Mouse (Mus musculus): Measurements from ENCODE around the gene Klhl40. TPM values are rescaled to one million over a fixed set of nuclear protein-coding genes. Genes with fewer than 3 reads are reported as not detected.

Gene Klhl40
- polyA plus RNA-seq, 1 experiment from 2014 or later, result 0.34 TPM

DNA sequence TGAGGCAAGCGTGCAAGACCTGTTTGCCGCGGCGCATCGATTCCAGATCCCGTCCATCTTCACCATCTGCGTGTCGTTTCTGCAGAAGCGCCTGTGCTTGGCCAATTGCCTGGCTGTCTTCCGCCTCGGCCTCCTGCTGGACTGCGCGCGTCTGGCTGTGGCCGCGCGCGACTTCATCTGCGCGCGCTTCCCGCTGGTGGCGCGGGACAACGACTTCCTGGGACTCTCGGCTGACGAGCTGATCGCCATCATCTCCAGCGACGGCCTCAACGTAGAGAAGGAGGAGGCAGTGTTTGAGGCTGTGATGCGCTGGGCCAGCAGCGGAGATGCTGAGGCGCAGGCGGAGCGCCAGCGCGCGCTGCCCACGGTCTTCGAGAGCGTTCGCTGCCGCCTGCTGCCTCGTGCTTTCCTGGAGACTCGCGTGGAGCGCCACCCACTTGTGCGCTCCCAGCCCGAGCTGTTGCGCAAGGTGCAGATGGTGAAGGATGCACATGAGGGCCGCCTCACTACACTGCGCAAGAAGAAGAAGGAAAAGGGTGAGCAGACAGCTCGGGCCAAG is 738 bp downstream of the Klhl40 start:
- DNase-seq (ENCODE audit: low spot score), result no peak

DNA sequence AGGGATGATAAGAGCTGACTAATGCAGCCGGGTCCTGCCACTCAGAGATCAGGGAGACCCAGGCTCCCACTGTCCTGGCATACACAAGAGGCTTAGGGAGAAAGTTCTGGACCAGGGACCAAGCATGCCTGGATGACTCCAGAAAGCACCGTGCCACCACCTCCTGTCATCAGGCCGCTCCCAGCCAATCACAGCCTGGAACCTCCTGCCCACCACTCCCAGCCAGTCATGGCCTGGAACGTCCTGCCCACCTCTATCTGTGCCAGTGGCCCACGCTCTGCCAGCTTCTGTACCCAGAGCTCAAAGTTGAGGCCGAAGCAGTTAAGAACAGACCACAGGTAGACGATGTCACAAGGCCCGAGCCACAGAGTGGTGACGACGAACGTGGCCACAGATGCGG is 7.4 kb downstream of the Klhl40 start:
- DNase-seq (ENCODE audit: low spot score), result no peak

DNA sequence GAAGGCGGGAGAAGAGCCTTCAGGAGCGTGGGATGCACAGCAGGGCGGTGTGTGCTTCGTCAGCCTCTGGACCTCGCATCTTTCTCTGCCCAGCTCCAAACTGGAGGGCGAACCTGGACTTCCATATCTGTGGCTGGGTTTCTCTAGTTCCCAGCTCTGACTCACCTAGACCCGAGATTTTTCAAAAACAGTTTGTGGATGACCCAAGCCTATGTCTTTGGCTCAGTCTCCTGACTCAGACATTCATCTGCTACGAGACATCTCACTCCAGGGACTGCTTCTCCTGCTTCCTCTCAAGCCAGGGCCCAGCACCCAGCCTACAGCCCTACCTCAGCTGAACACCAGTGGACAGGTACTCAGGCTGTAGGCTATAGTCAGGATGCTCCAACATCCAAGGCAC is 7.9 kb downstream of the Klhl40 start:
- DNase-seq (ENCODE audit: low spot score), result no peak

DNA sequence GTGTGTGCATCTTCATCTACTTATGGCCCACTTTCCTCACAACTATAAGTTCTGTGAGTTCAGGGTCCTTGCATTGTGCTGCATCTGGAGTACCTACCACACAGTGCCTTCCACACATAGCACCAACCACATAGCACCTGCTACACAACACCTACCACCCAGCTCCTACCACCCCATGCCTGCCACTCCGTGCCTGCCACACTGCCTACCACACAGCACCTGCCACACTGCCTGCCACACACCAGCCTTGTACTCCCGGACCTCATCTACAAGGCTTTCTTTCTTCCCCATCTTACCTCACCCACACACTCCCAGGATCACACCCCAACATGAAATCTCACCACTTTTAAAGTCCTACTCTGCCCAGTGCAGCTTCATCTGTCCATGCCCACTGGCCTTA is 9.0 kb downstream of the Klhl40 start:
- no peak for DNase-seq (ENCODE audit: low spot score)

DNA sequence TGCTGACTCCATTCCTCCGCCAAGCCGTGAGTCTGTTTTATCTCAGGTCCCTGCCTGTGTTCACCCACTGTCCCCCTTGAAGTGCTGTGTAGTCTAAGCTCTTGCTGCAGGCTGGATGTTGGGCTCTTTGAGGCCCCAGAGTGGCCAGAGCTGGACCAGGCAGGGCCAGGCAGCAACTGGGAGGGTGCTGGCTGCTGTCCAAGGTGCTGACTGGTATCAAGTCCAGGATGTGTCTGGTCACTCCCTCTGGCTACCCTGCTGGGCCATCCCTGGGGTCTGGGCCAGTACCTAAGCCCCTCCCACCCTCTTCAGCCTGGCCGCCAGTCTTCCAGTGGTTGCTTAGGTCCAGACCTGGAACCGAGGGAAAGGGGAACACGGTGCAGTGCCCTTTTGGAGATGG is 13.8 kb downstream of the Klhl40 start:
- peak; percentile 12 for DNase-seq (ENCODE audit: low spot score)

DNA sequence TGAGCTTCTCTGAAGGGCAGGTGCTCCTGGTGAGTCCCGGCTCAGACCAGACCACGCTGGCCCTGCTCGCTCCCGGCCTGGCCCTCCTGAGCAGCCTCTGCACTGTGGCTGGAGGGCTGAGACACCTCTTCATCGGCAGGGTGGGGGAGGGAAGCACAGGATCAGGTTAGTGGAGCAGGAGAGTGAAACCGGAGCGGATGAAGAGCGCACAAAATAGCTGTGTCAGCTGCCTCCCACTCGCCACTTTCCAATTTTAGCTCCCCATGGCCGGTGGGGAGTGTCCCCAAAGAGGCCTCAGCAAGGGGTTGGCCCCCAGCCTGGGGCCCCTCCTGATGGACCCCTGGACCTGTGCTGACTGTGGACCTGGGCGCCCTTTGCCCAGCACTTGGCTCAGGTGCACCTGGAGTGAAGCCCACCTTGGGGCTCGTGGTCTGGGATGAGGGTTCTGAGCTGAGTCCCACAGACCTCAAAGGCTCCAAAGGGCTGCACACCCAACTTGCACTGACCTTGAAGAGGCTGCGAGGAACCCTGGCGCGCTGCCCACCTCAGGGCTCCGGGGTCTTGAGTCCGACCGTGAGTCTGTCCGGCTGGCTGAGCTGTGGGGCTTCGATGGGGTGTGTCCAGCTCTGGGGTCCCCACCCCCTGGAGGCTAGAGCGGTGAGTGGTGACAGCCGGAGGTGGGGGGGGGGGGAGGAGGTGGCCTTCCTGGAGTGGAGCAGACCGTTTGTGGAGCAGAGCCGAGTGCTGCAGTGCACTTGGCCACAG is 14.5 kb downstream of the Klhl40 start, which contains the start of gene Hhatl:
TSS of gene Hhatl (minus strand) at position 751 of the 765 bp plus-strand sequence.
- no peak for DNase-seq (ENCODE audit: low spot score)

DNA sequence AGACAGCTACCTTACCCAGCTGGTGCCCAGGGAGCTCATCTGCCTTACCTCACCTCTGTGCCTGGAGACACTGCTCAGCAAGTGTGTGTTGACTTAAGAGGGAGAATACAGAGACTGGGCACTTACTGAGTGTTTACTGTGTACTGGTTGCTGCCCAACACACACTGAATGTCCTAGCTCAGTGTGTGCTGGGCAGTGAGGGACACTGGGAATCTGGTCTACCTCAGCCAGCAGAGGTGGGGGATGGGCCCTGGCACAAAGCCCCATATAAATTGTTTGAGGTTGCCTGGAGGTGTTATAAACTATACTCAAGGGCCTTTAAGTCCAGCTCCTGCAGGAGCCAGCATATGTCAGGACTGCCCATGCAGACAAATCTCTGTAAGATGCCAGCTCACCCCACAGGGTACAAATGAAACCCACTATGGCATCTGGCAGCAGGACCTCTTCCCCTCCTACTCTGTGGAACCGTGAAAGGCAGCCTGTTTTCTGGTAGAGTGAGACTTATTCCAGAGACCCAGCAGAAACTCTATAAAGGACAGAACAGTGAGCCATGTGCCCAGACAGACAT is 17.6 kb downstream of the Klhl40 start:
- no peak for DNase-seq (ENCODE audit: low spot score)

DNA sequence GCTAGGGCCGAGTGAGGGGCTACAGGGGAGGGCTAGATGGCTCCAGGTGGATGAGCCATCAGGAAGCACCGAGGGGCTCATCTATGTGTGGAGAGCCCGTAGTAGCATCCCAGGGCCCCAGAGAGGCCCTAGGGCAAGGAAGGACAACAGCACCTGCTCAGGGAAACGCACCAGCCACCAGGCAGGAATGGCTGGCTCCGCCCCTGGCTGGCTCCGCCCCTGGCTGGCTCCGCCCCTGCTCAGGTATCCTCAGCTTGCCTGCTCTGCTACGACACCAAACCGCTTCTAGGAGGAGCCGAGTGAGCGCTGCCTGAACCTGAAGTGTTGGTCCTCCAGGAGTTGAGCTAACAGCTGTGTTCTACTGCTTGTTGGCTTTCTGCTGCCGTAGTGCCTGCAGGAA is 20.3 kb downstream of the Klhl40 start:
- no peak for DNase-seq (ENCODE audit: low spot score)

DNA sequence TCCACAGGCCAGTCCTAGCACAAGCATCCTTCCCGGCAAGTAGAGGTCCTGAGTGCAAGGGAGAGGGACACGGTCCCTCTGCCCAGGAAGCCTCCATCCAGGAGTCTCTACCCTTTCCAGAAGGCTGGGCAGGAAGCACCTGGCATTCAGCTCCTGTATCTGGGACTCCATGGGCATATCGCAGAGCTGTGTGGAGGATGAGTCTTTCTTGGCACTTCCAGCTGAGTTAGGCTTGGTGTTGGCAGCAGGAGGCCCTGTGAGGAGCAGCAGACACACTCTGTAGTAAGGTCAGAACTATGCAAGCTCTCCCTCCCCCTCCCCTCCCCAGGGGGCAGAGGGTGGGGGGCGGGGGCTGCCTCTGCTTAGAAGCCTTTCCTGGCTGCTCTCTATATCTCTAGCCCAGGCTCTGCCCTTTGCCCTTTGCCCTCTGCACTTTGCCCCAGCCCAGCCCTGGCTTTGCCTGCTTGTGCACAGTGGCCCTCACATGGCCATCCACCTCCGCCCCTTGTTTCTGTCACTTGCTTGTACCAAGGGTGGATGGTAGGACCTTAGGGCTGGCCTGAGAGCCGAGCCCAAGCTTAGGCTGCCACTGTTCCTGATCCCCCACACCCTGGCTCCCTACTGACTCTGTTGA is 21.6 kb downstream of the Klhl40 start:
- no peak for DNase-seq (ENCODE audit: low spot score)

DNA sequence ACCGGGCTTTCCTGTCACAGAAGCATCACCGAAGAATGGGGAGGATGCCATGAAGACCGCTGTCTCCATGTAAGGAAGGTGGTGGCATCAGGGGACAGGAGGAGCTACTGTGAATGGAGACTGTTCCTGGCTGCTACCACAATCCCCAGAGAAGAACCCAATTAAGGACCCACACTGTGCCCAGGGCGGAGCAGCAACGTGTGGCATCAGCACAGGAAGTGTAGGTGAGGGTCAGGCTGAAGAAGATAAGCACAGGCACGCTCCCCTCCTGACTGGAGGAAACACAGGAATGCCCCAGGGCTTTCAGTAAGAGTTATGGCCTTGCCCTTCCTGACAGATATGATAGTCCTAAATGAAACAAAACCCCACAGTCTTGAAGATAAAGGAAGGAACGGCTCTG is 25.3 kb downstream of the Klhl40 start:
- DNase-seq (ENCODE audit: low spot score), result no peak

DNA sequence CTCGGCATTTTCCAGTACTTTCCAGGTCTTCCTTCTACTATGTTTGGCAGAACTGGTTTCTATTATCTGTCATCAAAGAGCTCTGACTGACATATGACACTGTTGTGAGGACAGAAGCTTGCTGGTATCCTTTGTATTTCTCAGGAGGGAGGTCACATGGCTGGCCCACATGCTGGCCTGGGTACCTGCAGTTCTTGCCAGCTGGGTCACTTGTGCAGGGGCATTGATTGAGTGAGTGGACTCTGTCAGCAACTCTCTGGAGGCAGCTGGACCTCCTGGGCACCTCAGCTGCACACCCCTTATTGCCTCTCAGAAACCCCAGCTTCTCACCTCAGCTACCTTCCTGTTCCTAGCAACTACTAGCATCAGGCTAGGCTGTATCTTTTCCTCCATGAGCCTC is 30.1 kb downstream of the Klhl40 start:
- DNase-seq (ENCODE audit: low spot score), result no peak

DNA sequence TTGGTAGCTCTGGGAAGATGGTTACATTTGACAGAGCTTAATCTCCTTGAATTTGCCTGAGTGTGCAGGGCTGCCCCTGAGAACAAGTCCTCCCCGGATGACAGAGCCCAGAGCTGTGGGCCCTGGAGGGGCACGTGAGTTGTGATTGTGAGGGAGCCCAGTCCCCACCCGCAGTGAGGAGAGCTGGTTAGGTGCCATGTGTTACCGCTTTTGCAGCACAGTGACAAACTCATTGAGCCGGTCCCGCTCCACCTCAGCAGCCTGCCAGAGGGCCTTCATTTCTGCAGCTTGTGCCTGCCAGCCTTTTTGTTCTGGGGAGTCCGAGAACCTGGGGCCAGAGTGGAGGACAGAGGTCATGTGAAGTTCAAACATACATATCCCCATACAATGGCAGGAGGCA is 30.5 kb downstream of the Klhl40 start:
- DNase-seq (ENCODE audit: low spot score), result no peak

DNA sequence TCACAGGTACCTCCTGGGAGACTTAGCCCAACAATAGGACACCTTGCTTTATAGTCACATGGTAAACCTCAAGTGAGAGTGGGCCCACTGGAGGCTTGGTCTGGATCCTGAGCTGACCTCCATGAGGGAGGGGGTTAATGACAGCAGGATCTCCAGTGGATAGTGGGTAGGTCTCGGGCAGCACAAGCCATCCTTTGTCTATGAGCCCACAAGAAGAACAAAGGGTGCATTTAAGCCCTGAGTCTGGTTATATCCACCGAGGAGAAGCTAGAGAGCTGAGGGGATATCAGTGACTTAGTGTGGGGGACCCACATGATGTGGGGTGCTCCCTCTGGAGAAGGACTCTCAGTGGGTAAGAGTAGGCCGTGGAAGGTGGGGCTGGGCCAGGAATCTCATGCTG is 31.1 kb downstream of the Klhl40 start:
- DNase-seq (ENCODE audit: low spot score), result no peak

DNA sequence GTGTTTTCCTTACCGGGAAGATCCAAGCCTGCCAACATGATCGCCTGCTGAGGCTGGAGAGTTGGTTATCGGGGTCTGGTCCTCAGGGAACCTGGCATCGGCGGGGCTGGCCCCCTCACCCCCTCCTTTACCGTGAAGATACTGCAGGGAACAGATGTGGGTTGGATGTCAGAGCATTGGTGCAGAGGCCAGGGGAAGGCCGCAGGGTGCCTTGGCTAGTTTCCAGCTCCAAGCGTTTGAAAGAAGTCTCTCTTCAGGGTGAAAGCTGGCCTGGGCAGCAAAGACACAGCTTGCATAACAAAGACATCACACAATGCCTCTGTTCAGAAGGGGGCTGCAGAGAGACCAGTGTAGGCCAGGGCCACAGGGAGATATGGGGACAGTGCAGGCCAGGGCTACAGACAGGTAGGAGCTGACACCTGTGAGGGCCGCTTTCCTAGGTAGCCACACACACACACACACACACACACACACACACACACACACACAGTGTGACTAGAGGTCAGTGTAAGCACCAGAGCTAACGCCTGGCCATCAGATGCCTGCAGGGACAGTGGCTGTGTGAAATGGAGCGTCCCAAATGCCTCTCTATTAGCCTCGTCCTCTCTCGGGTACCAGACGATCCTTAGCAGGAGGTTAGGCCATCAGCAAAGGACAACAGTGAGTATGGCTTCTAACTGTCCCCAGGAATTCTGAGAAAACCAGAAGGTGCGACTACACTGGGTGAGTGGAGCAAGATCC is 32.8 kb downstream of the Klhl40 start:
- DNase-seq (ENCODE audit: low spot score), result no peak

DNA sequence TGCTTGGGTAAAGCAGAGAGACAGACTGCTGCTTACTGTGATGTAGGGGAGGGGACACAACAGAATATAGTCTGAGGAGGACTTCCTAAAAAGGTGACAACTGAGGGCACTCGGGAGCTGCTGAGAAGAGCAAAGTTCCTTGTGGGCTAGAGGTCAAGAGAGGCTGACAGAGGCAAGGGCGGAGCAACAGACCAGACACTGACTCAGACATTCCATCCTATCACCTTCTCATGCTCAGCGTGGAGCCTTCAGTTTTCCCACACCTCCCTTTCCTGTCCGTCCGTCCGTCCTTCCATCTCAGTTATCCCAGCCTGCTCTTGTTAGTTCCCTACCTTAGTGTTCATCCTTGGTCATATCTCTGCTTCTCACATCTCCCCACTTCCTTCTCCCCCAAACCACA is 37.8 kb downstream of the Klhl40 start:
- no peak for DNase-seq (ENCODE audit: low spot score)

DNA sequence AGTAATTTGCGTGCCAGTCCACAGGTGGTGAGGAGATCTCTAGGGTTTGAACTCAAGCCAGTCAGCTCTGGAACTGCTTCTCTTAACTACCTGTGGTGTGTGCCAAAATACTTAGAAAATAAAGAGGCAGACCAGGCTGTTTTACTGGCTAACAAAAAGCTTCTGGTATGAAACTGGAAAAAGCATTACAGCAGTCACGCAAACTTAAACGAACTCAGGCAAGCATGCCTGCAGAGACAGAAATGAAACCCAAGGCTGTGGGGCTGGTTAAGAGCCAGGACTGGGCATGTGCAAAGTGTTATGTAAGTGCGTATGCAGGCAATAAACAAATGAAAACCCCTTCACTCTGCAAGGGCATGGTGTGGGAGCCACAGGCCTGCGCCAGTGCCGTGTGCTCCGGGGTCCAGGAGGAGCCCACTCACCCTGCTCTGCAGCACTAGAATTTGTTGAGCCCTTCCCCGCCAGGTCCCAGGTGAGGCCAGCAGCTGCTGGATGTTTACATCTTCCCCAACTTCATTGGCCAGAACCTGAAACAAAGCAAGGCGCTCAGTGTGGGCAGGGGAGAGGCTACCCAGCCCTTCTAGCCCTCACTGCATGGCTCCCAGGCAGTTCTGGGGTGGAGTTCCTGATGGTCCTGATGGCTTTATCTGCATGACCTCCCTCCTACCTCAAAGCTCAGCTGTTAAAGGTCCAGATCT is 41.8 kb downstream of the Klhl40 start:
- DNase-seq (ENCODE audit: low spot score), result no peak

DNA sequence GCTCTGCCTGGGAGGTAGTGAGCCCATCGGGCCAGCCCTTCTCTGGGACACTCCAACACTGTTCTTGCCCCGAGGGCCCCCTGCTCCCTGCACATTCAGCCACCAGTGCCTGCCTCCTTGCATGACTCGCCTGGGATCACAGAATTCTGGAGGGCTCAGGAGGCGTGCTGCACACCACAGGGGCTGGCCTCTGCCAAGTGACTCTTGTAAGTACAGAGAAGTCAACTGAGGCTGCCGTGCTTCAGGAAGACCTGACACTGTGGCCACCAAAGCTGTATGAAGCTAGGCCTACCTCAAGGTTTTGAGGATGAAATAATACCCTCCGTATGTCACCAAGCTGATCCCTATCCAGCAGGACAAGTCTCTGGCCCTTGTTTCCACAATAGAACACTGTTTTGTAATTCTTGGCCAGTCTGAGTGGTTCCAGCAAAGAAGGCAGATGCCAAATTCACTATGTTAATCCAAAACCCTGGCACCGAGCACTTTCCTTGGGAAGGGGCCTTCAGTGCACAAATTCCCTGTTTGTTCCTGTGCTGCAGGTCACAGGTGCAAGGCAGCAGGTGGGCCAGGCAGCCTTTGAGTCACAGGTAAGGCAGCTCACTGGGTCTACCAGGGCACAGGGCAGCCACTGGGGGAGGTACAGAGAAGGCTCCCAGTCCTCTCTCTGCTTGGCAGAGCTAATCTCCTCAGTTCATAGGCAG is 42.5 kb downstream of the Klhl40 start:
- DNase-seq (ENCODE audit: low spot score), result no peak

DNA sequence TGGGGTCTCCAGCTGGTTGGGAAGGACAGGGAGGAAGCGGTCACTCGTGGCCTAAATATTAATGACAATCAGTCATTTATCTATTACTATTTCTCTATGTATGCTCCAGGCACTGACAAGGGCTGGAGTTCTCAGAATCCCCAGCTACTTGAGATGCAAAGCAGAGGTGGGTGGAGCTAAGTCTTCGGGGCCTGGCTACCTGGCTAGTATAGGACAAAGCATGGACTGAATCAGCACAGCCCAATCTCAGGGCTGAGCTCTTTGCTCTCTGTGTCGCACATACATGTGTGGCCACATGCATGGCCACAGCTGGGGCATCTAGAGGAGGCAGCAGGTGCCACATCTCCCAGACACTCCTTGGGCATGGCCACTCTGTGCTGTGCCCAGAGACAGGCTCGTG is 43.4 kb downstream of the Klhl40 start:
- no peak for DNase-seq (ENCODE audit: low spot score)

DNA sequence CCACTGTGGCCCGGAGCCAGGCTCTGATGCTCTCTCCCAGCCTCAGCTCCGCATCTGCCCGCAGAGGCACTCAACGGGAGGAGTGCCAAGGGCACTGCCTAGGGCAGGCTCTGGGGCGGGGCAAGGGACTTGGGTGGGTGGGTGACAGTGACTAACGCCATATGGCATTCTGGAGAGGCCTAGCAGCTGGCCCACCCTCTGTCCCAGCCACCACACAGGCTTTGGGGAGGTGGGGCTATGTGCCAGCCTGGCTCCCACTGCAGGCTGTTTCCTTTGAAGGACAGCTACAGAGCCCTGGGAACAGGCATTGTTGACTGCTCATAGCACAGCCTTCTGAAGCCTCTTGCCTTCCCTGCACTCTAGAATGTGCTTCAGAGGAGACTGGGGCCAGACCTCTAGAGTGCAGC is 45.2 kb downstream of the Klhl40 start:
- DNase-seq (ENCODE audit: low spot score), result no peak

DNA sequence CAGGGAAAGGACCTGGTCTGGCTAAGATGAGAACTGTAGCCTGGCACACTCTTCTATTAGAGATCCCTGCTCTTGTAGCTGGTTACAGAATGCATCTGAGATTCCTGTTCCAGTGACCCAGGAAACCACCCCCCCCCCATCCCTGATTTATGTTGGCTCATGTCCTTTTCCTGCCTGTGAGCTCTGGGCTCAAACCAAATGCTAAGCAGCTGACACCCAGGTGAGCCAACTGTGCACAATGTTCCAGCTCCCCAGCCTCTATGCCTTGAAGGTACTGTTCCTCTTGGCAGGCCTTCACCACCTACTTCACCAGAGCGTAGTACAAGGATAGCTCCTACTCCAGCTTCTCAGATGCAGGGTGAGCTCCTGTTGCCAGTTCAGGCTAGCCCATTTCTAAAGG is 45.6 kb downstream of the Klhl40 start:
- no peak for DNase-seq (ENCODE audit: low spot score)

DNA sequence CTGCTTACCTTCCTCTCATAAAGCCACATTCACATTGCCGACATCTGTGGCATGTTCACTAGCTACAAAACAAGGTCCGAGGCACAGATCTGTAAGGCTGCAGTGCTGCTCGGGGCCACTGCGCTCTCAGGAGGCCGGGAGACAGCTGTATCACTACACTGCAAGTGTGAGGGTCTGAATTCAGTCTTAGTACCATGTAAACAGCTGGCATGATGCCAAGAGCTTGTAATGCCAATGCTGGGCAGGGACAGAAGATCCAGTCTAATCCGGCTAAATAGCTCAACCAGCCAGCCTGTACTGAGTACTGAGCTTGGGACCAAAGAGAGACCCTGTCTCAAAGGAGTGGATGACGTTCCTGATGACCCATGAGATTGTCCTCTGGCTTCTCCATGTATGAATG is 46.6 kb downstream of the Klhl40 start:
- no peak for DNase-seq (ENCODE audit: low spot score)

Measured in thymus, postnatal 0 days (tissue).